ENCODE assay signal across 17 mouse cellular contexts in genomic region chr7:128633156-128633555, GRCm38 (mm10). TPM values are rescaled to one million over a fixed set of nuclear protein-coding genes. Genes with fewer than 3 reads are reported as not detected.
DNase-seq lines count a peak whose midpoint lies in the region; ATAC-seq and TF ChIP-seq lines count a peak whose summit lies in the region.
"Had no signal": no experiment of that assay in that cellular context is flagged by ENCODE, and none has a peak within 500 bp of the region (broad histone marks: within the 10 kb centered on the region; RNA-seq: fewer than 3 reads in every experiment).

No protein-coding gene starts in this region.

- no peaks in the 10 kb centered on the region for H3K36me3 ChIP-seq in thymus, adult 2 months (ENCODE audit: control insufficient read depth, insufficient read depth, low read length)

- no peak for TF ChIP-seq CTCF in thymus, adult 2 months (IDR thresholded peaks at IDR 0.05; ENCODE audit: borderline replicate concordance, control insufficient read depth, extremely low read depth, insufficient read depth, low read length, poor library complexity)

- peak; percentile 15 for DNase-seq in thymus, adult 2 months
- DNase-seq in thymus, adult 18-20 months = no peak
- peak; percentile 26 for DNase-seq in MEL-GATA-1-ER (ENCODE audit: extremely low read depth, low read depth)
- peak; percentile 30 for DNase-seq in thymus, postnatal 4 days
- no peak for DNase-seq in frontal cortex, postnatal 10 days (ENCODE audit: low spot score in 2 of 2)
- no peak for DNase-seq in cerebellum, adult 18-20 months
- DNase-seq in kidney, adult 9 months = no peak
- DNase-seq: cerebellum, adult 8-10 months; heart, postnatal 10 days; lung, adult 2 months; right cerebral cortex, postnatal 25 days had no signal

- ATAC-seq in monocyte, adult 5-6 weeks (replicated peaks; ENCODE audit: insufficient number of reproducible peaks, low FRiP score, low TSS enrichment, poor library complexity, severe bottlenecking) = peak; percentile 84
- ATAC-seq: forebrain, embryonic 16.5 days had no signal

- 12% methylated on average over 4 of the region's 4 CpGs for WGBS in thymus, adult 2 months

- no peaks in the 10 kb centered on the region for H3K27me3 ChIP-seq in thymus, adult 2 months (ENCODE audit: control insufficient read depth, insufficient read depth, low read length)
- H3K27me3 ChIP-seq: hindbrain, embryonic 15.5 days; limb, embryonic 15.5 days had no signal

- no peak for TF ChIP-seq POLR2A in thymus, adult 2 months (IDR thresholded peaks at IDR 0.05; ENCODE audit: control insufficient read depth, extremely low read depth, insufficient read depth, low read length, poor library complexity)

- H3K27ac ChIP-seq in thymus, adult 2 months (ENCODE audit: control insufficient read depth, insufficient read depth, low read length) = no peak overlapping the region
- H3K27ac ChIP-seq: hindbrain, embryonic 15.5 days; limb, embryonic 15.5 days; stomach, postnatal 0 days had no signal

- H3K4me3 ChIP-seq in thymus, adult 2 months (ENCODE audit: control insufficient read depth, insufficient read depth, low read length) = no peak overlapping the region
- H3K4me3 ChIP-seq: erythroblast, embryonic 14.5 days; hindbrain, embryonic 15.5 days; limb, embryonic 15.5 days had no signal

- H3K4me1 ChIP-seq in thymus, adult 2 months (replicated peaks; ENCODE audit: control insufficient read depth, insufficient read depth, low read length) = no peaks in the 10 kb centered on the region
- H3K4me1 ChIP-seq: hindbrain, embryonic 15.5 days; limb, embryonic 15.5 days had no signal

RNA-seq across cellular contexts. Expression of gene Inpp5f, which starts 22.0 kb away (rescaled TPM):
- 3.8 and 4.1 TPM in 2 replicates for polyA plus RNA-seq in thymus, adult 2 months (2012; rRNA removed)
- total RNA-seq in monocyte, adult 5-6 weeks (2017) = 69.6 to 105 TPM (median 77.1 TPM) in 3 replicates

Comparison
In these comparisons a context has a peak if more than half of its experiments do, and no peak if none do; other contexts are left out.
1. DNase-seq: peak in thymus, adult 2 months (single experiment), MEL-GATA-1-ER (single experiment) and thymus, postnatal 4 days (single experiment); none in thymus, adult 18-20 months (0 of 2), frontal cortex, postnatal 10 days (0 of 2), cerebellum, adult 18-20 months (0 of 2) and kidney, adult 9 months (single experiment).